In genomic region chr12:103241311-103242082, GRCm38 (mm10) we compare ENCODE assay signal across 8 mouse cellular contexts. TPM values are rescaled to one million over a fixed set of nuclear protein-coding genes. Genes with fewer than 3 reads are reported as not detected.
A peak's percentile ranks its signal among the peaks of the same experiment; 100 is the strongest.
DNase-seq lines count a peak whose midpoint lies in the region; ATAC-seq lines count a peak whose summit lies in the region.

No protein-coding gene starts in this region.

- no peaks in the 10 kb centered on the region for H3K36me3 ChIP-seq in embryonic facial prominence, embryonic 15.5 days
- H3K36me3 ChIP-seq in stomach, embryonic 14.5 days (ENCODE audit: control insufficient read depth, insufficient read depth, low read length): no peaks in the 10 kb centered on the region

- no peak overlapping the region for H3K27ac ChIP-seq in embryonic facial prominence, embryonic 15.5 days (replicated peaks)
- no peak overlapping the region for H3K27ac ChIP-seq in stomach, embryonic 14.5 days (ENCODE audit: low read length)

- H3K4me3 ChIP-seq in embryonic facial prominence, embryonic 15.5 days (replicated peaks): peak overlapping the region; percentile 61
- peak overlapping the region; percentile 68 for H3K4me3 ChIP-seq in stomach, embryonic 14.5 days (ENCODE audit: low read depth, low read length)

- H3K9me3 ChIP-seq in embryonic facial prominence, embryonic 15.5 days (replicated peaks): no peaks in the 10 kb centered on the region
- H3K9me3 ChIP-seq in stomach, embryonic 14.5 days (ENCODE audit: control insufficient read depth, low read depth, low read length): no peaks in the 10 kb centered on the region

- peaks cover 20% of the 10 kb centered on the region for H3K27me3 ChIP-seq in embryonic facial prominence, embryonic 15.5 days
- no peaks in the 10 kb centered on the region for H3K27me3 ChIP-seq in stomach, embryonic 14.5 days (ENCODE audit: control insufficient read depth, insufficient read depth, low read length)

- DNase-seq in retina, embryonic 14.5 days (ENCODE audit: low spot score): peak; percentile 40
- DNase-seq in retina, postnatal 1 day: no peak
- peak; percentile 46 to 60 for DNase-seq in kidney, postnatal 4 days
- DNase-seq in spleen, adult 12 weeks (ENCODE audit: low spot score): no peak
- no peak for DNase-seq in gastrocnemius, postnatal 4 days (ENCODE audit: low spot score in 2 of 2)
- no peak for DNase-seq in right cerebral cortex, adult 18-20 months

- WGBS in embryonic facial prominence, embryonic 15.5 days: 12% methylated on average over 36 of the region's 36 CpGs
- WGBS in stomach, embryonic 14.5 days: 12% methylated on average over 36 of the region's 36 CpGs

- no peak for ATAC-seq in embryonic facial prominence, embryonic 15.5 days (ENCODE audit: insufficient number of reproducible peaks, low FRiP score, low TSS enrichment, low read depth)
- no peak; the same call in 1 of the 2 replicates for ATAC-seq in stomach, embryonic 14.5 days (ENCODE audit: insufficient number of reproducible peaks, insufficient read depth, low FRiP score, low read depth)

- H3K9ac ChIP-seq in embryonic facial prominence, embryonic 15.5 days: no peak overlapping the region; the same call in 1 of the 2 replicates
- H3K9ac ChIP-seq in stomach, embryonic 14.5 days (replicated peaks; ENCODE audit: low read depth, low read length): peak overlapping the region; percentile 57; the same call in 1 of the 2 replicates

- H3K4me2 ChIP-seq in embryonic facial prominence, embryonic 15.5 days (replicated peaks): peak overlapping the region; percentile 97
- peak overlapping the region; percentile 88 for H3K4me2 ChIP-seq in stomach, embryonic 14.5 days (replicated peaks; ENCODE audit: low read depth, low read length)

- H3K4me1 ChIP-seq in embryonic facial prominence, embryonic 15.5 days: peaks cover 14% of the 10 kb centered on the region
- H3K4me1 ChIP-seq in stomach, embryonic 14.5 days (ENCODE audit: control insufficient read depth, insufficient read depth, low read length): no peaks in the 10 kb centered on the region

RNA-seq across cellular contexts. Expression of gene Prima1, which starts 0.5 kb away (rescaled TPM):
- polyA plus RNA-seq in embryonic facial prominence, embryonic 15.5 days (2015; fragmentation: Nextera tagmentation; extraction: Ambion mirVana): 0.43 and 0.68 TPM in 2 replicates
- polyA plus RNA-seq in stomach, embryonic 14.5 days (2014; fragmentation: Nextera tagmentation; extraction: Ambion mirVana): 3.4 and 3.5 TPM in 2 replicates
- total RNA-seq in gastrocnemius, postnatal 4 days (2021): 1 to 10 TPM; 1.8 to 2.3 TPM

Comparison
In these comparisons a context has a peak if more than half of its experiments do, and no peak if none do; other contexts are left out.
1. DNase-seq: peak in retina, embryonic 14.5 days (single experiment) and kidney, postnatal 4 days (2 of 2); none in retina, postnatal 1 day (single experiment), spleen, adult 12 weeks (single experiment), gastrocnemius, postnatal 4 days (0 of 2) and right cerebral cortex, adult 18-20 months (single experiment).